Mouse (Mus musculus) testis, postnatal 10 days (tissue): Measurements from ENCODE around the gene Tcp10a.
A peak's percentile ranks its signal among the peaks of the same experiment; 100 is the strongest.
"Not testable (repeated sequence)": the region's sequence is repeated elsewhere in the genome, so short reads cannot be mapped to it uniquely, and the experiment has no call there.

Source experiments
- DNase-seq: peaks from one replicate; pipeline ENCODE4 v3.0.0; 2021; ENCODE audit warnings: low spot score

The Tcp10a gene

GRCm38 (mm10) chr17:7324346-7324745, at the start of gene Tcp10a:
Gene Tcp10a, plus strand, starts transcription at chr17:7324646.
- not testable (repeated sequence) for DNase-seq

GRCm38 (mm10) chr17:7278702-7279242, 45.7 kb upstream of the Tcp10a start:
- no peak for DNase-seq

DNA sequence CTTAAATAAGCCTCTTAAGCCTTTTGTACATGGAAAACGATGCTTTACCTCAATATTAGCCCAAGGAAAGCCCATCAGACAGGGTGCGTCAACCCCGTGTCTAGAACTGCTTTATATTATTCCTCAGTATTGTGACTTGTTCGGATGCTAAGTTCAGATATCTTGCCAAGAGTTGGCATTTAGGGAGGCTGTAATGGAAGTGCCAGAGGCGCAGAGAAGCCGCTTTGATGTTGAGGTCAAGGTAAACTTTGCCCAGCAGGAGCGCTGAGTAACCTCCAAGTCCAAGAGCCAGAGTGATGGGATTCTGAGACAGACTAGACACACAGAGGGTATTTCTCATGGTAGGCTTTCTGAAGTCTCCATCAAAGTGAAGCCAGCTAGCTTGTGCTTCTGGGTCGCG, 45.2 kb upstream of the Tcp10a start:
- no peak for DNase-seq

DNA sequence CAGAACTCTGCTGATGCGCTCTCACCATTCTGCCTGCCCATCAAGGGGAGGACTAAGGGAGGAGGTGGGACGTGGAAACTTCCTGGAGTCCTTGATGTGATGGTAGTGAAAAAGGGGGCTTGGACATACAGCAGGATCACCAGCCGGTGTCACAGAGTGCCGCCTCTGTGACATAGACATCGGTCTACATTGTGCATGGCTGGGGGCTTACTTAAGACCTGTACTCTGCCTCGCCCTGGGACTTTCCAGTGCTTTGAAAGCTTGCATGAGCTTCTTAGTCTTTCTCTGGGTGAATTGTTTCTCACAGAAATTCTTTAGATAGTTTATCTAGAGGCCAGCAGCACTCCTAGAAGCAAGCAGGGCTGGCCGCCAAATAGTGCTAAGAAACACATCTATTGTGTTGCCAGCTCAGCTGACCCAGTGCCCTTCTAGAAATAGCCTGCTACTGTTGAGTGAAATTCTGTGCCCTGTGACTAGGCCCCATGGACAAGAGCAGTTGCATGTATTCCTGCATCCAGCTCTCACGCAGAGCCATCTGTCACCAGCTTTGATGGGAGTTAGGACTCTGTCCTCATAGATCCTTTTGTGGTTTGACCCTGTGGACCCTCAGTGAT, 40.0 kb upstream of the Tcp10a start:
- DNase-seq = peak; percentile 82

DNA sequence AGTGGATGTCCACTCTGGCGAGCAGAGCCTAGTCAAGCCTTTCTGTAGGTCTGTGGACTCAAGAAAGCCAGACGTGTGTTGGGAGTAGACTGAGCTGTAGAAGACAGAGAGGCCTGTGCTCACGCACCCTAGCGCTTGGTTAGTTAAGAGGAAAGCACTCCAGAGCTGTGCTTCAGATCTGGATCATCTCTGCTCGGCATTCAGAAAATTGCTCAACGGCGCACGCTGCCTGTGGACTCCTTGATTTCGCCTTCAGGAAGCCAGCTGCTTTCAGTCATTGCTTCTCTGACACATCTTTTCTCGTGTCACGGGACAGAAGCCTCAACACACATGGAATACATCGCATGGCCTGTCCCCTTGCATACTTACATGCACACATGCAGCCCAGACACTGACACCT, 39.2 kb upstream of the Tcp10a start:
- DNase-seq = no peak

DNA sequence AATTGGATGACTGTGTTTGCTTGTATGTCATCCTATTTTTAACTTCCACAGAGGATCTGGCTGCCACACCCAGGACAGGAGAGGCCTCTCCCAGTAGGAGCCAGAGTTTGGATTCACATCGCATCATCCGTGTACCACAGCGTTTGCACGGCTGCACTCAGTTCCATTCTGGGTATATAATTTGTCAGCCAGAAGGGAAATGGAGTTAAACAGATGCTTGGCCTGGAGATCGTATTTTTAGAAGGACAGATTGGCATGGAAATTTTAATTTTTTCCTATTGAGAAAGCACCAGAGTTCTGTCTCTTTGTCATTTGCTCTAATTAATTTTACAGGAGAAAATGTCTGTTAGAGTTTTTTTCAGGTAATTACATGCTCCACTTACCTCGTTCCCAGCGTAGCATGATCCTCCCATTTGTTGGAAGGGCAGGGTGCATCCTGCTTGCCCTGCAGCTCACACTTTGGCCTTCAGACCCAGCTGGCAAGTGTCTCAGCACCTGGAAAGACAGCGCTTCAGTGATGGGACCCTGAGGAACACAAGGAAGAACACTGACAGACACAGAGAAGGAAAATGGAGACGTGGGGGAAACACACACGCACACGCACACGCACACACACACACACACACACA, 37.9 kb upstream of the Tcp10a start:
- DNase-seq = no peak

DNA sequence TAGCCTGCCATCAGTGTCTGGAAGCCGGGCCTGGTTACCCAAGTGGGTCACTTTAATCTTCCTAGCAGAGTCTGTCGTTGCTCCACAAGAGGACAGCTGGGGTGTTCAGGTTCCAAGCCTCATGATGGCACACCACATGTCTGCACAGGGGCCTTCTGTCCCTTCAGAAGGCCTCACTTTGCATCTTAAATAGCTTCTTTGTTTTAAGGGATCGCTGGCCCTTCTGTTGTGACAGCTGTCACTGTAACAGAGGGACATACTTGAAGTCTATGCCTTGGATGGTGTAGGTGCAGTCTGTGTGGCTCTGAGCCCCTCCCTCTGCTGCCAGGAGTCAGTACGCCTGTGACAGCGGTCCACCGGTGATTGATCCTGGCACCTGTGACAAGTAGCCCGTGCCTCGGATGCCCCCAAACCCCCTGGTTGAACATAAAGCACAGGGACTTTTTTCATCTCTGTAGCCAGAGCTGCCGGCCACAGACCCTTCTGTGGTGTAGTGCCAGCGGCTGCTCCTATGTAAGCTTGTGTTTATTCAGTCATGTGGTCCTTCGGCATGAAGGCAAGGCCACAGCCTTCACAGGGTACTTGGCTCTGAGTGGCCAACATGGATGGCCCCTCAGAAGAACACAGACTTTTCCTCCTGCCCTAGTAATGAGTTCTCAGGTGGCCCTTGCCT, 32.3 kb upstream of the Tcp10a start:
- DNase-seq = peak; percentile 39

DNA sequence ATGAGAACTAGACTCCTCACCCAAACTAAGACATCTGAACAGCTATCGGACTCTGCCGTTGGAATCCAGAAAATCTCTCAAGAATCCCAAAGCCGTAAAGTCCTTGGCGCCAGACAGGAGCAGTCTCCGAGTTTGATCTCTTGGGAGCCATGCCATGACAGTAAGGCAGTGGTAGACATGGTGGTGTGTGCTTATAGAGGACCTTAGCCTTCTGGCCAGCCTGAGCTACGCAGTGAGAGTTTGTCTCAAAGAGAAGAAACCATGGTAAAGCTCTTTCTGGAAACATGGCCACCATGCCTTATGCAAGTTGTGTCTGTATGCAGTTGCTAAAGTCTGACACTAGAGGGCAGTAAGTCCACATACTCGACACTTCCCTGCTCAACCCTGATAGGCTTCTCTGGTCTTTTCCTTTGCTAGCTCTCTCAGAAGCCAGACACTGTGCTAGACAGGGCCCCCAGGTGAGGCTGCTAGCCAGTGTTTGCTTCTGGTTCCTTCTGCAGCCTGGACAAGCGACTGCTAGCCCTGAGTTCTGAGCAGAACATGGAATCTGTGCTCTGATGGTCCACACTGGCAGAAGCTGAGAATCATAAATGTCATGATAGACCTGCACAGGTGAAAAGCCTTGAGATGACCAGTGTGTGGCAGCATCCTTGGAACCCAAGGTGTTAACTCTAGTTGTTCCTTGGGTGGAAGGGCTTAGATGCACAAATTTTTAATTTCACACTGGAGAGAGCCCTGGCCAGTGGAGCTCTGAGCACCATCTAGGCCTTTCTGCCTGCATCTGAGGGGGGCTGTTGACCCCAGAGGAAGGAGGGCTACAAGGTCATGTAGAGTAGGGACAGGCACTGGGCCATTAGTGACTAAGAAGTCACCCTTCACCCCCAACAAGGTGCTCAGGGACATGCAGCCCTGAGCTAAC, 17.9 kb upstream of the Tcp10a start:
- DNase-seq = not testable (repeated sequence)

- DNase-seq = not testable (repeated sequence)
These were observed 8.6 kb upstream of the Tcp10a start for GRCm38 (mm10) chr17:7315693-7316382.

DNA sequence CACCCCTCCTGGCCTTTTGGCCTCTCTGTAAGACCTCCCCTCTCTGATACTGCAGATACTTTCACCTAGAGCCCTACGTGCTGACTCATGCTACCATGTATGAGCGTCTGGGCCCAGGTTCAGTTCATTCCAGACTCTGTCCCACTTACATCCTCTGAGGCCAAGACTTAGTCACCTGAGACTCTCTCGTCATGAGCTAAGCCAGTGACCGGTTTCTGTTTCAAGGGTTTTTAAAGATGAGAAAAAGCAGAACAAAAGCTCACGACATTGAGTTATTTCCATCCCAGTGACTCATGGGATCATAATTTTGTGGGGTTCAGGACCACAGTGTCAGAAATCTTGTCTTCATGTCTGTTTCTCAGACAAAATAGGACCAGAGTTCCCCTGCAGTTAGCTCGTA, 4.7 kb upstream of the Tcp10a start:
- not testable (repeated sequence) for DNase-seq

- DNase-seq = not testable (repeated sequence)
These were observed 2.0 kb downstream of the Tcp10a start for GRCm38 (mm10) chr17:7326415-7326814.

GRCm38 (mm10) chr17:7332745-7333144, 8.3 kb downstream of the Tcp10a start:
- not testable (repeated sequence) for DNase-seq

DNA sequence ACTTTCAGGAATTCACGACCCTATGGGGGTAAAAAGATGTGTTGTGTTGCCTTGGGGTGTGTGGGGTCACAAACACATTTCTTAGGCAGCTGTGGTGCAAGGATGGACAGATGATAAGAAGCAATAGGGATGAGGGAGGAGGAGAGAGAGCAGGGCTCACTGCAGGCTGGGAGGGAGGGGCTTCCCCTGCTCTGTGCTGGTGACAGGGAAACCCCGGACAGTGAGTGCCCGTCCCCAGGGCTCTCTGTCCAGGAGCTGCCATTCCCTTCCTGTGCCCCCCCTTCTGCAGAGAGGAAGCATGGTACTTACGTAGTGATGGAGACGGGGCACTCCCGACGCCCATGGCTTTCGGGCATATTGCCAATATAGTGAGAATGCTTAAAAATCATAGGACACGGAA, 12.9 kb downstream of the Tcp10a start:
- DNase-seq = not testable (repeated sequence)

DNA sequence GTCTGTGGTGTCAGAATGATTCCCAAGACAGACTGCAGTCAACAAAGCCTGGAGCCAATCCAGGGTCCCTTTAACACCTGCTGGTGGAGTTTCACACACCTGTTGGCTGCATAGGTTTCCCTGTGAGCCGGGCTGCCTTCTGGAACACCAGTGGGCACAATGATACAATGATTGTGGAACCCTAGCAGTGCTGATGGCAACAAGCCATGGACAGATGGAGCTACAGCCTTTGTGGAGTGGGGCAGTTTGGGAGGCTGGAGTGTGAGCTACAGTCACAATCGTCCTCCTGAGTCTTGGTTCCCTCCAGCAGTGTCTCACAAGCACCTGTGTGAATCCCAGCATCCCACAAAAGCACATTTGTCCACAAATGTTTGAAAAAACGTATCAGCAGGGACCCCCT, 24.3 kb downstream of the Tcp10a start:
- not testable (repeated sequence) for DNase-seq

- DNase-seq = not testable (repeated sequence)
These were observed 28.1 kb downstream of the Tcp10a start, which contains the start of gene Ttll2 for GRCm38 (mm10) chr17:7352596-7352995. Gene Ttll2, minus strand, starts transcription at chr17:7352696.

- not testable (repeated sequence) for DNase-seq
These were observed 35.4 kb downstream of the Tcp10a start for GRCm38 (mm10) chr17:7359806-7360205.

DNA sequence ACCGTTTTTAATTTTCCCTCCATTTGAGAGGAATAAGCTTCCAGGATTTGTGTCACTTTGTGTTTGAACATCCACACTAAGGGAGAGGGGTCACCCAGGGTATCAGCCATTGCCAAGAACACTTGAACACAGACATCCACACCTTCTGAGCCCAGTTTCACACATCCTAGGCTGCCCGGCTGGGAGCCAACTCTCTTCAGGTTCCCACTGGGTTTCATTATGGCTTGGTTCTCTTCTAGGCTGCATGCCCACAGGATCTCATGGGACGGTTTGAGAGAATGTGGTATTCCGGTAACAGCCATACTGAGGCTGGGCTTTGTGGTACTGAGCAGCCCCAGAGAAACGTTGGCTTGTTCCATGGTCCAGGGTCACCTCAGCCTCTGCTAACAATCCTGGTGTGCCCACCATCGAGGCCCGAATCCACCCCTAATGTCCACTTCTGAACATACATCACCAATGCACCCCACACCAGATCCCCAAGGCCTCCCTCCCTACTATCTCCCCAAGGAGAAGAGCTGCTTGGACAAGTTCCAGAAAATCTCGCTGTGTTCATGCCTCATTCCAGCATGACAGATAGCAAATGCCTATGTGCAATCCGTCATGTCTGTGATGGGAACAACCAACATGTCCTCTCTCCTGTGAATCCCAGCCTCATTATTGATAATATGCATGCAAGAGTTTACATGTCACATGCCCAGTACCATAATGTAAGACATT, 36.5 kb downstream of the Tcp10a start:
- not testable (repeated sequence) for DNase-seq

GRCm38 (mm10) chr17:7365615-7366014, 41.2 kb downstream of the Tcp10a start:
- DNase-seq = not testable (repeated sequence)

DNA sequence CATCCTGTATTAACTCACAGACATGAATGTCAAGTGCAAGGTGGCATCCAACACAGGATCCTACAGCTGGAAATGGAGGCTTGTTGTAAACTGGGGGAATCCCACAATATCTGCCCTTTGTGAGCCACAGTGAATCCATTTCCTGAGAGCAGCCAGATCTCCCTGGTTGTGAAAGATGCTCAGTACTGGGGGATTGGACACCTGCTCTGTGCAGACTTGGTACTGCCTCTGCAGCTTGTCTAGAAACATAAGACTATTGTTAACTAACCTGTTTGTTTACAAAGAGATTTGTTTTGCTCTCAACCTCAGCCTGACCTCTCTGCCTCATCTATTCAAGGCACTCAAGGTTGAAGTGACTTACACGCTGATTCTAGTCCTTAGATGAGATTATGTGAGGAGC, 41.8 kb downstream of the Tcp10a start:
- not testable (repeated sequence) for DNase-seq

GRCm38 (mm10) chr17:7366676-7367374, 42.4 kb downstream of the Tcp10a start:
- not testable (repeated sequence) for DNase-seq
